Mouse (Mus musculus) erythroblast, adult 5-6 weeks (primary cell): Measurements from ENCODE around the gene Rab7. TPM values are rescaled to one million over a fixed set of nuclear protein-coding genes. Genes with fewer than 3 reads are reported as not detected.

Source experiments
- ATAC-seq: replicated peaks from 2 replicates; pipeline ENCODE4 v1.8.0; 2016; ENCODE audit warnings: moderate number of reproducible peaks, mild to moderate bottlenecking, moderate TSS enrichment, inconsistent platforms; ENCODE audit not compliant: poor library complexity, low FRiP score, severe bottlenecking
- total RNA-seq, 2 experiments: library from RNA; stranded (forward) in 1 of 2; stranded (reverse) in 1 of 2; fragments of 150-400 nt in 1 of 2; fragments of 200-764, 138-1000 nt in 1 of 2; gene quantifications; 2 replicates each; pipeline versions ENCODE4 v1.2.3 to v1.2.4; 2015 to 2017; ENCODE audit warnings: low replicate concordance in 2 of 2

Gene Rab7
- 76.7 and 111 TPM in 2 replicates for total RNA-seq (2015; ENCODE audit: low replicate concordance)
- total RNA-seq (2017; ENCODE audit: low replicate concordance), result 29.4 and 36.0 TPM in 2 replicates

- peak; percentile 99 for ATAC-seq
Measured at GRCm38 (mm10) chr6:88044577-88045405, at the start of gene Rab7. Gene Rab7, minus strand, starts transcription at chr6:88045270.

GRCm38 (mm10) chr6:88088971-88089370, 43.9 kb upstream of the Rab7 start:
- ATAC-seq, result no peak

GRCm38 (mm10) chr6:88084278-88085151, 39.4 kb upstream of the Rab7 start, which contains the start of gene Rpn1:
Gene Rpn1, plus strand, starts transcription at chr6:88084482.
- peak; percentile 98 for ATAC-seq

- ATAC-seq, result peak; percentile 22; the same call in 1 of the 2 replicates
Measured at GRCm38 (mm10) chr6:88083672-88084071, 38.6 kb upstream of the Rab7 start.

DNA sequence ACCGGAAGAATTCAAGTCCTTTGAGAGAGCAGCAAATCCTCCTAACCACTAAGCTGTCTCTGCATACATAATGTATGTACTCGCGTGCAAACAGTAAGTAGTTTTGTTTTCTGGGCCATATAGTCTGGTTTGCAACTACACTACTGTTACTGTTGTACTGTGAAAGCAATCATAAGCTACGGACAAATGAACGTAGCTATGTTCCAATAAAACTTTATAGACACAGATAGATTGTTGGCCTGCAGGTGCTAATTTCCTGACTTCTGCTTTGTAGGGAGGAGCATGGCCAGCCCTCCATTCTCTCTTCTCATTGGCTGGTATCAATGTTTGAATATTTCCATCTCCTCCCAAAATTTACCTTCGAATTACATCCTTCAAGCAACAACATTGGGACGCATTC, 38.0 kb upstream of the Rab7 start:
- no peak for ATAC-seq

DNA sequence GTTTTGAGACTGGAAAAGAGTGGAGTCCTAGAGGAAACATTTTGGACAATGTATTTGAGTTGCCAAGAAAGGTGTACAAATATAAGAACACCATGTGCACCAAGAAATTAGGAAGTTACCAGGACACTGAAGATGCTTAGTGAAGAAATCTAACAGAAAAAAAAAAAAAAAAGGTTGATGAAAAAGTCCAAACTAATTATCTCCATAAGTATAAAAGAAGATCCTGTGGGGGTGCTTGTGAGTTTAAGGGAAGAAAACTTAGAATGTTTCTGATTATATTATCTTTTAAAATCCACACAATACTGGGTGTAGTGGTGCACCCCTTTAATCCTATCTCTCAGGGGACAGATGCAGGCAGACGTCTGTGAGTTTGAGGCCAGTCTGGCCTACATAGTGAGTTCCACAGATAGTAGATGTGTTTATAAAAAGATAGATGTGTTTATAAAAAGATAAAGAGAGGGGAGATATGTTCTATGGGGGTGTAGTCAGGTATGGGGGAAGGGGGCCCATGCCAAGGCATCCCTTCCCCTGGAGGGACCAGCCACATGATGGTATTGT, 31.0 kb upstream of the Rab7 start:
- no peak for ATAC-seq

DNA sequence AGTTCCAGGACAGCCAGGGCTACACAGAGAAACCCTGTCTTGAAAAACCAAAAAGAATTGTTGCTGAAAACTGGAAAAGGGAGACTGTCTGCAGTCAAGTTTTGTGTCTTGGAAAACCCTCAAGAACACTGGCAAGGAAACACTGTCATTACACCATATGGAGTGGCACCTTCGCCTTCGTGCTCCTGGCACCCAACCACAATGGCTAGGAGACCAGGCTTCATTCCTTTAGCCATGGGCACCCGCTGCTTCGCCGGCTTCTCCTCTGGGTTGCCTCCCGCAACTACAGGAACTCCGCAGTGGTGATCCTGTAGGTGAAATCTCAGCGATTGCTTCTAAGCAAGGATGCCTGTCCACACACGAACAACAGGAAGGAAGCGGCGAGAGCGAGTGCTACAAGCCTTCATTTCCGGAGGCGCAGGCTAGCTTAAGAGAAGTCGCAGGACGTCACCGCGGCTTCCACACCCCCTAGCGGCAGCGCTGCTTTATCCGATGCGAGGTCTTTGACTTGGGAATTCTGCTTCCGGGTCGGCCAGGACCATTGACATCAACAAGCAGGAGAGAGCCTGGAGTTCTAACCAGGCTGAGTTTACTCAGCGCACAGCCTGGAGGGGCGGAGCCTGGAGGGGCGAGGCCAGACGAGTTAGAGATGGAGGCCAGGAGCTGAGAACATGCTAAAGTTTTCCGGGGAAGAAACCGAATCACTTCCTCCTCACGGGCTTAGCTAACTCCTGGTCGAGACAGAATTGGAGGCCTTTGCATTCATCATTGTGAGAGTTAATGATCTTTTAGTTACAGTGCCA, 29.9 kb upstream of the Rab7 start:
- peak; percentile 97 for ATAC-seq

- ATAC-seq, result no peak
Measured at GRCm38 (mm10) chr6:88071216-88071615, 26.1 kb upstream of the Rab7 start.

- ATAC-seq, result no peak
Measured at GRCm38 (mm10) chr6:88070468-88070867, 25.4 kb upstream of the Rab7 start.

DNA sequence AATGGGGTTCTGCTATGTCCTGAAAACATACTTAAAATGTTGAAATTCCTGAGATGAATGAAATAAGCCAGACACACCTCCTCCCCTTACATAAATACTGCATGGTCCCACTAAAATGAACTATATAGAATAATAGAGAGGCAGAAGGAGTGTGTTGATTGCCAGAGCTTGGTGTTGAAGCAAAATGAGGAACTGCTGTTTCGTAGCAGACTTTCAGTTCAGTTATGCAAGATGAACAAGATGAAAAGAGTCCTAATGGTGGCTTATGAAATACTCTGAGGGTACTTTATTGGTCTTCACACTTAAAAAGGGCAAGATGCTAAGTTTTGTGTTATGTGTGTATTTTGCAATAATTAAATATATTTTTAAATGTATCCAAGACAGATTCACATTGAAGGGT, 23.7 kb upstream of the Rab7 start:
- no peak for ATAC-seq

- ATAC-seq, result no peak
Measured at GRCm38 (mm10) chr6:88067722-88068121, 22.7 kb upstream of the Rab7 start.

GRCm38 (mm10) chr6:88065968-88066367, 20.9 kb upstream of the Rab7 start:
- no peak for ATAC-seq

DNA sequence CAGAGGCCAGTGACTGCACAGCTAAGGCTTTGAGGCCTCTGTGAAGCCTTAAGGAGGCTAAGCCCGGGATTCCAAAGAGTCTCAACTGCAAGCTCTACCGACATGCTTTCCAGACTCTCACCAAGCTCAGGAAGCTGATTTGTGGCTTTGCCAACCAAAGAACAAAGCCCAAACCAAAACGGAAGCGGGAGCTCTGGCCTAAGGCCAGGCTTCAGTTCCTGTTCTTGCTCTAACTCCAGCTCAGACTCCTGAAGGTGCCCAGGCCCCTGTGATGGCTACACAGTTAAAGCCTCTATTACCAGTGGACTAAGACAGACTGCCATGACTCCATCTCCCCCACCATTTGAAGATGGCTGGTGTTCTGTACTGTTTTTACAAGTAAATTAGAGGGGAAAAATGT, 20.0 kb upstream of the Rab7 start:
- ATAC-seq, result no peak

- no peak for ATAC-seq
Measured at GRCm38 (mm10) chr6:88064072-88064642, 19.1 kb upstream of the Rab7 start.

DNA sequence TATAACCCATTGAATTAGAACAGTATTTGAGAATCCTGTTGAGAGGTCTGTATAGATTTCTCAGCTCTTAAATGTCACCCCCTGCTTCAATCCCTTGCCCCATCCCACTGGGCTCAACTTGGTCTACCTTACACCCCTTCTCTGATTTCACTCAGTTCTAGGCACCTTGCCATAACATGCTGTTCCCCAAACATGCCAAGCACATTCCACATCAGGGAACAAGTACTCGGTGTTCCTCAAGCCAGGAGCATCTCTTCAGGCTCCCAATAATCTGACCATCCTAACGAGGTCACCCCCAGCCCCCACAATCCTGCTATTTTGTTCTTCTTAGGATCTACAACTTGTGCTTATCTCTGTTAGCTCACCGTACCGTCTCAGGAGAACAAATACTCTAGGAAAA, 17.3 kb upstream of the Rab7 start:
- no peak for ATAC-seq

DNA sequence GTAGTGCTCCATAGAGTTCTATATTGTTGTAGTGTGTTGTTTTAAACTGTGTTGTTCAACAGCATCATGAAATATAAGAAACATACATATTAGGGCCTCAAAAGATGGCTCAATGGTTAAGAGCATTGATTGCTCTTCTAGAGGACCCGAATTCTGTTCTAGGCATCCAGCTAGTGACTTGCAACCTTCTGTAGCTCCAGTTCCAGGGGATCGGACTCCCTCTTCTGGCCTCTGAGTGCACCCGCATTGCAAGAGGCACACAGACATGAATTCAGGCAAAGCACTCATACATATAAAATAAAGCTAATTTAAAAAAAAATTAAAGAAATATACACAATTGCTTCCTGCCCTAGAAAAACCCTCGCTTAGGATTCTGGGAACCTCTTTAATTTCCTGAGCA, 16.3 kb upstream of the Rab7 start:
- ATAC-seq, result no peak

- no peak for ATAC-seq
Measured at GRCm38 (mm10) chr6:88060602-88061001, 15.5 kb upstream of the Rab7 start.

- no peak for ATAC-seq
Measured at GRCm38 (mm10) chr6:88059903-88060302, 14.8 kb upstream of the Rab7 start.

GRCm38 (mm10) chr6:88056866-88057265, 11.8 kb upstream of the Rab7 start:
- no peak for ATAC-seq
